Mouse (Mus musculus) adrenal gland, postnatal 4 days (tissue): Measurements from ENCODE around the gene 2310011J03Rik. TPM values are rescaled to one million over a fixed set of nuclear protein-coding genes. Genes with fewer than 3 reads are reported as not detected.
"Not testable (repeated sequence)": the region's sequence is repeated elsewhere in the genome, so short reads cannot be mapped to it uniquely, and the experiment has no call there.

Source experiments
- DNase-seq, 2 experiments: peaks; one replicate each; pipeline ENCODE4 v3.0.0; 2021 to 2022; ENCODE audit warnings: low spot score in 2 of 2, mixed read lengths in 2 of 2
- long read RNA-seq, 2 experiments: library from polyadenylated mRNA; stranded (forward); transcript quantifications; one replicate each; pipeline ENCODE4 v2.0.0; 2021
- total RNA-seq, 2 experiments: library from RNA; stranded (reverse); gene quantifications; 2 replicates each; pipeline ENCODE4 v1.2.3; 2021

The 2310011J03Rik gene
- 10 to 100 TPM; 30.8 to 31.2 TPM for total RNA-seq
- long read RNA-seq, experiment 1, transcript 2310011J03Rik-201 (2 exons, 1,649 nt) = major isoform, 80 of 85 reads
- long read RNA-seq, experiment 1, partial matches to known transcripts = 0 of 85 reads
- long read RNA-seq, experiment 1, other reads (novel, unspliced or antisense) = 5 of 85 reads
- long read RNA-seq, experiment 2, transcript 2310011J03Rik-201 (2 exons, 1,649 nt) = major isoform, 72 of 78 reads
- long read RNA-seq, experiment 2, partial matches to known transcripts = 1 of 78 reads
- long read RNA-seq, experiment 2, other reads (novel, unspliced or antisense) = 5 of 78 reads

- DNase-seq = peak; percentile 65 to 82
Measured at GRCm38 (mm10) chr10:80320340-80320760, at the start of gene 2310011J03Rik. Gene 2310011J03Rik (minus strand): TSS chr10:80320537.

GRCm38 (mm10) chr10:80368392-80368791 lies 48.1 kb upstream of the 2310011J03Rik start:
- DNase-seq = no peak

GRCm38 (mm10) chr10:80367954-80368353 lies 47.6 kb upstream of the 2310011J03Rik start:
- DNase-seq = no peak

GRCm38 (mm10) chr10:80365736-80366135 lies 45.4 kb upstream of the 2310011J03Rik start:
- DNase-seq = no peak

- DNase-seq = no peak
Measured at GRCm38 (mm10) chr10:80363734-80364133, 43.4 kb upstream of the 2310011J03Rik start.

GRCm38 (mm10) chr10:80357994-80358639 lies 37.8 kb upstream of the 2310011J03Rik start:
- no peak for DNase-seq

- no peak for DNase-seq
Measured at GRCm38 (mm10) chr10:80357336-80357735, 37.0 kb upstream of the 2310011J03Rik start.

GRCm38 (mm10) chr10:80356737-80357136 lies 36.4 kb upstream of the 2310011J03Rik start:
- no peak for DNase-seq

GRCm38 (mm10) chr10:80356001-80356682 lies 35.8 kb upstream of the 2310011J03Rik start, which contains the start of gene Plk5:
Gene Plk5 (plus strand): TSS chr10:80356459.
- no peak for DNase-seq

GRCm38 (mm10) chr10:80355431-80355830 lies 35.1 kb upstream of the 2310011J03Rik start:
- DNase-seq = no peak

GRCm38 (mm10) chr10:80352727-80353126 lies 32.4 kb upstream of the 2310011J03Rik start:
- no peak for DNase-seq

- no peak for DNase-seq
Measured at GRCm38 (mm10) chr10:80351896-80352295, 31.6 kb upstream of the 2310011J03Rik start.

- peak; percentile 78 to 79 for DNase-seq
Measured at GRCm38 (mm10) chr10:80350292-80350691, 30.0 kb upstream of the 2310011J03Rik start.

- DNase-seq = no peak
Measured at GRCm38 (mm10) chr10:80348981-80349380, 28.6 kb upstream of the 2310011J03Rik start.

- DNase-seq = no peak
Measured at GRCm38 (mm10) chr10:80348244-80348781, 28.0 kb upstream of the 2310011J03Rik start, which contains the start of gene Adamtsl5. Gene Adamtsl5 (minus strand): TSS chr10:80348412.

- DNase-seq = no peak
Measured at GRCm38 (mm10) chr10:80347514-80347967, 27.2 kb upstream of the 2310011J03Rik start.

GRCm38 (mm10) chr10:80345929-80346328 lies 25.6 kb upstream of the 2310011J03Rik start:
- DNase-seq = not testable (repeated sequence)

GRCm38 (mm10) chr10:80345122-80345521 lies 24.8 kb upstream of the 2310011J03Rik start:
- DNase-seq = no peak

GRCm38 (mm10) chr10:80344131-80344661 lies 23.9 kb upstream of the 2310011J03Rik start:
- DNase-seq = no peak

- no peak for DNase-seq
Measured at GRCm38 (mm10) chr10:80343425-80343895, 23.1 kb upstream of the 2310011J03Rik start.
